Mouse (Mus musculus) heart, embryonic 15.5 days (tissue): ENCODE results near the gene Apba1. TPM values are rescaled to one million over a fixed set of nuclear protein-coding genes. Genes with fewer than 3 reads are reported as not detected.

Source experiments
- ATAC-seq: fragments of 200-750 bp; cut with Nextera tagmentation; replicated peaks from 2 replicates; pipeline ENCODE4 v1.8.0; 2017; ENCODE audit warnings: low read depth, moderate TSS enrichment; ENCODE audit not compliant: insufficient number of reproducible peaks, insufficient read depth, low FRiP score
- H3K27ac ChIP-seq: fragments of 300-500 bp; sonication (generic); 2 replicates; pipeline ENCODE4 v1.5.1; 2015; ENCODE audit warnings: mild to moderate bottlenecking, inconsistent platforms
- H3K27me3 ChIP-seq: fragments of 300-500 bp; sonication (generic); 2 replicates; pipeline ENCODE4 v1.6.1; 2015; ENCODE audit warnings: inconsistent platforms
- H3K36me3 ChIP-seq: fragments of 300-500 bp; sonication (generic); 2 replicates; pipeline ENCODE4 v1.6.1; 2015; ENCODE audit warnings: mild to moderate bottlenecking, inconsistent platforms
- H3K4me1 ChIP-seq: fragments of 300-500 bp; sonication (generic); replicated peaks from 2 replicates; pipeline ENCODE4 v1.6.1; 2015; ENCODE audit warnings: inconsistent platforms
- H3K4me2 ChIP-seq: fragments of 300-500 bp; sonication (generic); 2 replicates; pipeline ENCODE4 v1.6.1; 2015; ENCODE audit warnings: inconsistent platforms, mild to moderate bottlenecking, moderate library complexity
- H3K4me3 ChIP-seq: fragments of 300-500 bp; sonication (generic); 2 replicates; pipeline ENCODE4 v1.5.1; 2015; ENCODE audit warnings: mild to moderate bottlenecking, inconsistent platforms
- H3K9ac ChIP-seq: fragments of 300-500 bp; sonication (generic); 2 replicates; pipeline ENCODE4 v1.6.1; 2015; ENCODE audit warnings: mild to moderate bottlenecking, inconsistent platforms
- H3K9me3 ChIP-seq: fragments of 300-500 bp; sonication (generic); replicated peaks from 2 replicates; pipeline ENCODE4 v1.6.1; 2016; ENCODE audit warnings: inconsistent platforms
- WGBS: fragments of 180-500 bp; shearing (Covaris S2); methylation state at CpG from one replicate; pipeline ENCODE4 v1.1.7; 2015; ENCODE audit warnings: mixed read lengths; 5-methylcytosine and 5-hydroxymethylcytosine counted together
- polyA plus RNA-seq: library from polyadenylated mRNA; unstranded; fragments of >200 nt; fragmentation: Nextera tagmentation; extraction: Ambion mirVana; gene quantifications from 2 replicates; pipeline ENCODE4 v1.2.1, GENCODE M21; 2015

Gene Apba1
- polyA plus RNA-seq, 1 experiment from 2014 or later = 0.37 TPM

DNA sequence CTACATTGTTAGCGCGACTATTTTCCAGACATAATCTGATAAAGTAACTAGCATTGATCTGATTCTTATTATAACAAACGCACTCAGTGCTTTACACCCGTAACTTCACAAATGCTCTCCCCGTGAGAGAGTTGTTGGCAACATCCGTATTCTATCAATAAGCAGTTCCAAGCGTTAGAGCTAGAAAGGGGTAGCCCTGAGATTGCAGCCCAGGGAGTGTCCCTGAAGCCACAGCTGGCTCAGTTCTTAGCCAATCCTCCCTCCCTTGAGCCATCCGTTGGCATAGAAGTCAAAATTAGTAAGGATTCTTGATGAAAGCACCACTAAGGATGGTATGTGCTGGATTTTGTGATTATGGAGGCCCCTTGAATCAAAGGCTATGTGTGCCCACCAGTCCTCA lies 48.7 kb downstream of the Apba1 start:
- 45% methylated on average over 8 of the region's 8 CpGs for WGBS

DNA sequence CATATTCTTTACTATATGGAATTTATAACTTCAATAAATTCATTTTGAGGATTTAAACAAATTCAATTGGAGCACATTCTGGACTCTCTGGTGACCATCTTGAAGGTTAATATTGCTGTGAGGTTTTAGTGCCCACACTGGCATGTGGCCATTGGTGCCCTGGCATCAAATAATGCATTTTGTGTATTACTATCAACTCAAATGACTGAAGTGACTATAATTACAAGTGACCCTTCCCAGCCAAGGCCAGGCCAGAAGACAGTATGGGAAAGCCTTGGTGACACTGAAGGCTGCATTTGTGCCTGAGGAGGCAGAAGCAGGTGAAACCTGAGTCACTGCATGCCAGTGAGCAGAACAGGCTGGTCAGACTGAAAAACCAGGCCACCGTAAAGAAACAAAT lies 50.5 kb downstream of the Apba1 start:
- WGBS = 83% methylated on average over 1 of the region's 1 CpGs

More for the DNA sequence above, 48.7 kb downstream of the Apba1 start:
- Histone ChIP-seq H3K4me2 (no peak overlapping the region), H3K4me1 (peaks cover 11% of the 10 kb centered on the region), H3K27ac (no peak overlapping the region), H3K36me3 (no peaks in the 10 kb centered on the region), H3K9me3 (no peaks in the 10 kb centered on the region), H3K9ac (no peak overlapping the region), H3K27me3 (no peaks in the 10 kb centered on the region), H3K4me3 (no peak overlapping the region)
- ATAC-seq = no peak

GRCm38 (mm10) chr19:23810512-23810911 lies 51.8 kb downstream of the Apba1 start:
- no peak for ATAC-seq
- no peak overlapping the region for H3K27ac ChIP-seq

More for the DNA sequence above, 50.5 kb downstream of the Apba1 start:
- Histone ChIP-seq H3K27me3 (no peaks in the 10 kb centered on the region), H3K4me1 (peaks cover 11% of the 10 kb centered on the region), H3K4me3 (no peak overlapping the region), H3K27ac (no peak overlapping the region), H3K9ac (no peak overlapping the region), H3K36me3 (no peaks in the 10 kb centered on the region), H3K4me2 (no peak overlapping the region), H3K9me3 (no peaks in the 10 kb centered on the region)
- no peak for ATAC-seq

GRCm38 (mm10) chr19:23810976-23811375 lies 52.3 kb downstream of the Apba1 start:
- Histone ChIP-seq H3K4me3 (no peak overlapping the region), H3K36me3 (no peaks in the 10 kb centered on the region), H3K9me3 (no peaks in the 10 kb centered on the region), H3K4me1 (peaks cover 11% of the 10 kb centered on the region), H3K27me3 (no peaks in the 10 kb centered on the region), H3K9ac (no peak overlapping the region), H3K27ac (no peak overlapping the region), H3K4me2 (no peak overlapping the region)
- WGBS = 83% methylated on average over 5 of the region's 5 CpGs
- no peak for ATAC-seq

More at GRCm38 (mm10) chr19:23810512-23810911, 51.8 kb downstream of the Apba1 start:
- H3K4me3 ChIP-seq = no peak overlapping the region
- H3K36me3 ChIP-seq = no peaks in the 10 kb centered on the region
- H3K27me3 ChIP-seq = no peaks in the 10 kb centered on the region
- no peak overlapping the region for H3K9ac ChIP-seq
- no peak overlapping the region for H3K4me2 ChIP-seq
- H3K9me3 ChIP-seq = no peaks in the 10 kb centered on the region
- 84% methylated on average over 5 of the region's 5 CpGs for whole genome bisulfite sequencing
- peaks cover 11% of the 10 kb centered on the region for H3K4me1 ChIP-seq

DNA sequence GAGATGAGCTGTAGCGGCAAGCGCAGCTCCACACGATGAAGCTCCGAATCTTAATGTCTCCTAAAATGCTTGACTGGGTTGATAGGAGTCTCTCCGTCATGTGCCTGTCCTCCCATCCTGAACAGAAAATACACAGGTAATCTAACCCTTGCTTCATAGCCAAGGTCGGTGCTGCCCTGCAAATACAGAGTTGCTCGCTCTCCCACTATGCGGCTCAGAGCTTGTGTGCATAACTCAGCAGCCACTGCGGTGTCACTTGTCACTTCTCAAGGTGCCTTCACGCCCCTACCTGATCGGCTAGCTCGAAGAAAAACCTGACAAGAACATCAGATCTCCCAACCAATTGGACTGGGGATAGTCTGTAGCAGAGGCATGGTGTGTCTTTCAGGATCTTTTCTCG lies 58.1 kb downstream of the Apba1 start:
- Histone ChIP-seq H3K4me2 (no peak overlapping the region), H3K4me3 (no peak overlapping the region), H3K4me1 (no peaks in the 10 kb centered on the region), H3K9ac (no peak overlapping the region), H3K27me3 (no peaks in the 10 kb centered on the region), H3K27ac (no peak overlapping the region), H3K9me3 (no peaks in the 10 kb centered on the region), H3K36me3 (no peaks in the 10 kb centered on the region)
- no peak for ATAC-seq
- WGBS = 80% methylated on average over 13 of the region's 13 CpGs

DNA sequence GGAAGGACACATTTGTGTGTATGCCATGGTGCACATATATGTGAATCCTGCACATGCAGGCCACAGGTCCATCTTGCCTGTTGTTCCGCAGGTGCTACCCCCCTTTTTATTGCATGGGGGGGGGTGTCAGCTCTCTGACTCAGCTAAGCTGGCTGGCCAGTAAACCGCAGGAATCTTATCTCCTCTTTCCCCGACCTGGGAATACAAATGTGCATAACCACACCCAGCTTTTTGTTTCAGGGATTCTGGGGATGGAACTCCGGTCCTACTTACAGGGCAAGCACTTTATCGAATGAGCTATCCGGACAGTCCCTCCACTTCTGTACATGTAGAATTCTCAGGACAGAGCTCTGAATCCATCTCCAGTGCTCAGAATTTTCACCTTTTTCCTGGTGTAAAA lies 58.5 kb downstream of the Apba1 start:
- ATAC-seq = no peak
- WGBS = 57% methylated on average over 6 of the region's 6 CpGs
- Histone ChIP-seq H3K9me3 (no peaks in the 10 kb centered on the region), H3K9ac (no peak overlapping the region), H3K4me3 (no peak overlapping the region), H3K36me3 (no peaks in the 10 kb centered on the region), H3K27me3 (no peaks in the 10 kb centered on the region), H3K4me1 (no peaks in the 10 kb centered on the region), H3K27ac (no peak overlapping the region), H3K4me2 (no peak overlapping the region)

DNA sequence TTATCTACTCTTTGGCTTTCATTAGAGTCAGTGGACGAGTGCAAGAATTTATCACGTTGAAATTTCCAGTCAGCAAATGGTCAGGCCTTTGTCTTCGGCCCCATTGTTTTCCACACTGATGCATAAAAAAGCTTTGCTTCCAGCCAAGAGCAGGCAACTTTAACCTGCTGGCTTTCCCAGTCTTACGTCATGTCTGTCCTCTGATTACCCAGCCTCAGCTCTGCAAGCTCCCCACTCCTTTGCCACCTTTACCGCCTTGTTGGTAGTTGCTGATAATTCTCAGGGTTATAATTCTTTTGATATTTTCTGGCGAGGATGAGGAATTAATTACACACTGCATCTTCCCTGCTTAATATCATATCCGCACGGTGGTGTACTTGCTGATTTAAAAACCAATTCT lies 61.2 kb downstream of the Apba1 start:
- Histone ChIP-seq H3K9me3 (no peaks in the 10 kb centered on the region), H3K4me2 (no peak overlapping the region), H3K27me3 (no peaks in the 10 kb centered on the region), H3K27ac (no peak overlapping the region), H3K4me3 (no peak overlapping the region), H3K4me1 (no peaks in the 10 kb centered on the region), H3K36me3 (no peaks in the 10 kb centered on the region), H3K9ac (no peak overlapping the region)
- 58% methylated on average over 8 of the region's 8 CpGs for WGBS
- ATAC-seq = no peak

DNA sequence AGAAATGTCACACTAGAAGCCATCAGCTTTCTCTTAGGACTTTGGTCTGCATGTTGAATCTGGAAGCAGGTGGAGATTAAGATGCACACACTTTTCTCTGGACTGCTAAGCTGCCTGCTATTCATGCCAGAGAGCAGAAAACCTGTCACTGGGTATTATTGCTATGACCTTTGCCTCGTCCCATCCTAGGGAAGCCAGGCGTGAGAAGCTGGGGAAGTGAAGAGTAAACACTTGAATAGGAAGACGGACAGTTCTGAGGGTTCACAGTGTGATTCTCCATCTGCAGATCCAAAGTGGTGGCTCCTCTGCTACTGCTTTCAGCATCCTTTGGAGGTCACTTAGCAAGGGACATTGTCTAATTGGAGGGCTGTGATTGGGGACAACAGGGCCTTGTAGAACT lies 63.8 kb downstream of the Apba1 start:
- Histone ChIP-seq H3K4me3 (no peak overlapping the region), H3K4me1 (no peaks in the 10 kb centered on the region), H3K36me3 (no peaks in the 10 kb centered on the region), H3K27ac (no peak overlapping the region), H3K27me3 (no peaks in the 10 kb centered on the region), H3K9ac (no peak overlapping the region), H3K9me3 (no peaks in the 10 kb centered on the region), H3K4me2 (no peak overlapping the region)
- no peak for ATAC-seq
- 50% methylated on average over 3 of the region's 3 CpGs for WGBS

GRCm38 (mm10) chr19:23823533-23823932 lies 64.8 kb downstream of the Apba1 start:
- WGBS = 83% methylated on average over 4 of the region's 4 CpGs
- H3K9ac ChIP-seq = no peak overlapping the region
- no peaks in the 10 kb centered on the region for H3K9me3 ChIP-seq
- ATAC-seq = no peak
- H3K4me3 ChIP-seq = no peak overlapping the region
- H3K4me2 ChIP-seq = no peak overlapping the region
- H3K36me3 ChIP-seq = no peaks in the 10 kb centered on the region
- H3K4me1 ChIP-seq = no peaks in the 10 kb centered on the region
- no peak overlapping the region for H3K27ac ChIP-seq
- no peaks in the 10 kb centered on the region for H3K27me3 ChIP-seq

GRCm38 (mm10) chr19:23826251-23826650 lies 67.6 kb downstream of the Apba1 start:
- no peaks in the 10 kb centered on the region for H3K27me3 ChIP-seq
- no peaks in the 10 kb centered on the region for H3K36me3 ChIP-seq
- 78% methylated on average over 8 of the region's 8 CpGs for WGBS
- H3K4me2 ChIP-seq = no peak overlapping the region
- no peak for ATAC-seq
- H3K9me3 ChIP-seq = no peaks in the 10 kb centered on the region
- no peaks in the 10 kb centered on the region for H3K4me1 ChIP-seq
- no peak overlapping the region for H3K27ac ChIP-seq
- no peak overlapping the region for H3K4me3 ChIP-seq
- no peak overlapping the region for H3K9ac ChIP-seq

- Histone ChIP-seq H3K4me3 (no peak overlapping the region), H3K27me3 (no peaks in the 10 kb centered on the region), H3K27ac (no peak overlapping the region), H3K36me3 (no peaks in the 10 kb centered on the region), H3K4me1 (0 out of 2 replicates have a peak, but pooled peaks cover 3% of the 10 kb centered on the region), H3K9me3 (no peaks in the 10 kb centered on the region), H3K9ac (no peak overlapping the region), H3K4me2 (no peak overlapping the region)
- WGBS = 51% methylated on average over 7 of the region's 7 CpGs
- no peak for ATAC-seq
These were observed 72.1 kb downstream of the Apba1 start for GRCm38 (mm10) chr19:23830761-23831160.

GRCm38 (mm10) chr19:23833685-23834682 lies 75.3 kb downstream of the Apba1 start:
- no peaks in the 10 kb centered on the region for H3K9me3 ChIP-seq
- H3K4me2 ChIP-seq = no peak overlapping the region
- H3K27ac ChIP-seq = no peak overlapping the region
- H3K4me3 ChIP-seq = no peak overlapping the region
- H3K36me3 ChIP-seq = no peaks in the 10 kb centered on the region
- no peak overlapping the region for H3K9ac ChIP-seq
- ATAC-seq = no peak
- WGBS = 55% methylated on average over 14 of the region's 14 CpGs
- H3K27me3 ChIP-seq = no peaks in the 10 kb centered on the region
- H3K4me1 ChIP-seq = 0 out of 2 replicates have a peak, but pooled peaks cover 3% of the 10 kb centered on the region
